Mouse (Mus musculus): Measurements from ENCODE around the gene Tbx18. TPM values are rescaled to one million over a fixed set of nuclear protein-coding genes. Genes with fewer than 3 reads are reported as not detected.
A peak's percentile ranks its signal among the peaks of the same experiment; 100 is the strongest.

The Tbx18 gene
- polyA plus RNA-seq (2015; fragmentation: Nextera tagmentation; extraction: Ambion mirVana): 1.9 and 3.4 TPM in 2 replicates

DNA sequence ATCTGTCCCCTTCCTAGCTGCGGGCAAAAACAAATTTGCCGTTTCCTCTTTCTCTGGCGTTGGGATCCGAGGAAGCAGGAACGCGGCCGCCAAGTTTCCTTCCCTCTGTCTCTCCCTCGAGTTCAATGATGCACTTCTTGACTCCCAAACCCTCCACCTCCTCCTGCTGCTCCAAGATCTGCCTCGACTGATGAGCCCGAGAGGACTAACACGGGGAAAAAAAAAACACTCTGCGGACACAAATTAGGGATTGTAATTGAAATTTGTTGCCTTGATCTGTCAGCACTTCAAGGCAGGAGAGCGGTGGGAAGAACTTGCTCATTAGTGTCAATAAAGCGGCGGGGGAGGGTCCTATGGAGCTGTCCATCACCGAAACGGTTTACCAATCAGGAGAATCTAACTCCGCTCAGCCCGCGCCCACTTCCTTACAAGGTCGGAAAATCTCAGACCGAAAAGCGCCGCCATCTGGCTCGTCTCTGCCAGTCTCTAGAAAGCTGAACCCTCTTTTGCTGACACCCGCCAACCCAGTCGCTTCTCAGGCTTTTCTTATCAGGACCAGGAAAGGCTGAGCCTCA is at the start of gene Tbx18:
Gene Tbx18 (minus strand): TSS at position 300 of the 575 bp plus-strand sequence.
- peak; percentile 65 for ATAC-seq (replicated peaks; ENCODE audit: low FRiP score)
- Histone ChIP-seq H3K9me3 (replicated peaks) (no peaks in the 10 kb centered on the region), H3K27me3 (peaks cover 87% of the 10 kb centered on the region), H3K4me3 (replicated peaks) (peak within 1 kb of the TSS; percentile 52), H3K4me2 (peak within 1 kb of the TSS; percentile 71), H3K9ac (peak within 1 kb of the TSS; percentile 53), H3K4me1 (peaks cover 29% of the 10 kb centered on the region), H3K27ac (peak within 1 kb of the TSS; percentile 52), H3K36me3 (no peaks in the 10 kb centered on the region)
- under 1% methylated on average over 27 of the region's 27 CpGs for WGBS

- H3K27me3 ChIP-seq: no peaks in the 10 kb centered on the region
- H3K27ac ChIP-seq: no peak overlapping the region
- H3K36me3 ChIP-seq: no peaks in the 10 kb centered on the region
- no peaks in the 10 kb centered on the region for H3K9me3 ChIP-seq (replicated peaks)
- H3K4me1 ChIP-seq: no peaks in the 10 kb centered on the region
- H3K4me3 ChIP-seq (replicated peaks): no peak overlapping the region
- H3K9ac ChIP-seq: no peak overlapping the region
- 65% methylated on average over 2 of the region's 2 CpGs for WGBS
- no peak overlapping the region for H3K4me2 ChIP-seq
- no peak for ATAC-seq (replicated peaks; ENCODE audit: low FRiP score)
Observed at GRCm38 (mm10) chr9:87773951-87774350, 42.9 kb upstream of the Tbx18 start.

GRCm38 (mm10) chr9:87755621-87756020 is 24.6 kb upstream of the Tbx18 start:
- Histone ChIP-seq H3K4me3 (replicated peaks) (no peak overlapping the region), H3K9ac (no peak overlapping the region), H3K27me3 (no peaks in the 10 kb centered on the region), H3K27ac (no peak overlapping the region), H3K4me2 (no peak overlapping the region), H3K9me3 (replicated peaks) (no peaks in the 10 kb centered on the region), H3K36me3 (no peaks in the 10 kb centered on the region), H3K4me1 (no peaks in the 10 kb centered on the region)
- no peak for ATAC-seq (replicated peaks; ENCODE audit: low FRiP score)
- WGBS: 61% methylated on average over 4 of the region's 4 CpGs

DNA sequence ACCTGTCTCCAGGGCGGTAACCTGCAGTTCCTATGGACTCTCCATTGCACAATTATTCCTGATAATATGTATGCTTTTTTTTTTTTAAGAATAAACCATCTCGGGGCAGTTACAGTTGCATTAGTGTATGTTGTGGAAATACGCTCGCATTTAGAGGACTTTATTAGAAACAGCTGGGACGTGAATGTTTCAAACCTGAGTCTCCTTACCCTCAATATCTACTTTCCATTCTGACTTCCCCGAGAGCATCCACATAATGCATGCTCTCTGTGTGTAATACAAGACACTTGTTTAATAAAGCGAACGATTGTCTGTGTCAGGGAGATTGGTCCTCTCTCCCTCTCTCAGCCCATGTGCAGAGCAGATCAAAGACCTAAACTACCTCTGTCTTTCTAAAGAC is 10.5 kb upstream of the Tbx18 start:
- no peak for ATAC-seq (replicated peaks; ENCODE audit: low FRiP score)
- H3K9ac ChIP-seq: no peak overlapping the region
- WGBS: 84% methylated on average over 8 of the region's 8 CpGs
- no peak overlapping the region for H3K4me2 ChIP-seq
- H3K27ac ChIP-seq: no peak overlapping the region
- H3K4me1 ChIP-seq: peaks cover 18% of the 10 kb centered on the region
- no peak overlapping the region for H3K4me3 ChIP-seq (replicated peaks)
- H3K27me3 ChIP-seq: peaks cover 75% of the 10 kb centered on the region
- H3K9me3 ChIP-seq (replicated peaks): no peaks in the 10 kb centered on the region
- H3K36me3 ChIP-seq: no peaks in the 10 kb centered on the region

DNA sequence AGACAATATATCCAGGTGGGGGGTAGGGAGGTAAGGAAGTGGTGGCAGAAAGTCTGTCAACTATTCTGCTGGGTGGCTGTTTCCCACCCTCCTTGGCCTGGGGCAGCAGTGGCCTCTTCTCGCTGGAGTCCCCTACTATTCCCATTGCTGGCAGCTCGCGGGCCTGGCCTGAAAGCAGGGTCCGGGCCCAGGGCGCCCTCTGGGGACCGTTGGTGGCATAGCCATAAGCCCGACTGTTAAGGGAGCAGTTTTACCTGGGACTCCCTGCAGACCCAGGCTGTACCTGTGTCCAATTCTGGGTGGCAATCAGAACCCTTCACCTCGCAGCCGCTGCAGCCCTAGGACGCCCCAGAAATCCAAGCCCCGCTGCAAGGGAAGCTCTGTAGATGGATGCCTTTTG is 9.6 kb upstream of the Tbx18 start:
- H3K36me3 ChIP-seq: no peaks in the 10 kb centered on the region
- peaks cover 85% of the 10 kb centered on the region for H3K27me3 ChIP-seq
- 2% methylated on average over 11 of the region's 11 CpGs for WGBS
- no peak overlapping the region for H3K27ac ChIP-seq
- peak; percentile 87 for ATAC-seq (replicated peaks; ENCODE audit: low FRiP score)
- peak overlapping the region; percentile 59 for H3K4me2 ChIP-seq
- peak overlapping the region; percentile 35 for H3K4me3 ChIP-seq (replicated peaks)
- no peaks in the 10 kb centered on the region for H3K9me3 ChIP-seq (replicated peaks)
- peaks cover 18% of the 10 kb centered on the region for H3K4me1 ChIP-seq
- no peak overlapping the region for H3K9ac ChIP-seq

DNA sequence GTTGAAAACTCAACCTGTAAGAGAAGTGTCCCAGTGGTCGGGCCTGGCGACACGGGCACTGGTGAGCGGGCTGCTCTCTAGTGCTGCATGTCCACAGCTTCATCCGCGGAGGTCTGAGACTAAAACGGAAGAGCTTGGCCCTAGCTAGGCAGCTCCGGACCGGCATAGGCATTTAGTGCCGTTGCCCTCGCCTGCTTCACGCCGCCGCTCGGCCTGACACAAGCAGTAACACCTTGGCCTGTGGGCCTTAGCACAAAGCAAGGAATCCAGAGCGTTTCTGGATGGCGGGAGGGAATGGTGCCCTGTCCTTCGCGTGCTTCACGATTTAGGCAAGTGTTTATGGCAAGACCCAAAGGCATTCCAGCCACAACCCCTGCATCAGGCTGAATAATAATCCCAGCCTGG is 9.2 kb upstream of the Tbx18 start:
- peak; percentile 35; the same call in 1 of the 2 replicates for ATAC-seq (replicated peaks; ENCODE audit: low FRiP score)
- Histone ChIP-seq H3K4me2 (peak overlapping the region; percentile 59), H3K27me3 (peaks cover 89% of the 10 kb centered on the region), H3K9me3 (replicated peaks) (no peaks in the 10 kb centered on the region), H3K27ac (no peak overlapping the region), H3K4me1 (peaks cover 18% of the 10 kb centered on the region), H3K36me3 (no peaks in the 10 kb centered on the region), H3K4me3 (replicated peaks) (peak overlapping the region; percentile 35), H3K9ac (no peak overlapping the region)
- WGBS: 5% methylated on average over 20 of the region's 20 CpGs

DNA sequence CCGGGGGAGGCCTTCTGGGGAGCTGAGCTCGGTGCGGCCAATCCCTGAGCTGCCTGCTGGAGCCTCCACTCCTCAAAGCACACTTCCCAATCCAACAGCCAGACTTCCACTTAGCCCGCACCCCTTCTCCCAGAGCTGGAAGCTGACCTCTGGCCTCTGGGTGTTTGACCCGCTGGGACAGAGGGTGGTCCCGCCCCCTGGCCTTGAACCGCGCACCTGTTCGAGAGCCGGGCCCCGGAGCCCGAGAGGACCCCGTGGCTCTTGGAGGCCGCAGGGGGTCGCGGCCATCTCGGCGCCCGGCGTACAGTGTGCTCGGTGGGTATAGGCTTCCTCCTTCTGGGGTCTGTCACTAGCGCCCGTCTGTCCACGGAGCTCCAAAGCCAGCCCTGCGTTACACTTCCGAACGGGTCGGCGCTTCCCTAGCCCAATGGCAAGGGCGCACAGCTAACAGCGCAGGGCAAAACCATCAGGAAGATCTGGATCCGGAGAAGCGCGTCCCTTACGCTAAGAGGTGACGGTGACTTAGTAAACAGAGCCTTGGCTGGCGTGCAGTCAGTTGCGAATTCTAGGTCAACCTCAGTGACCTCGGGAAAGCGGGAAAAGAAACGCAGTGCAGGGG is 8.6 kb upstream of the Tbx18 start:
- Histone ChIP-seq H3K27ac (no peak overlapping the region), H3K4me2 (peak overlapping the region; percentile 59), H3K4me1 (peaks cover 18% of the 10 kb centered on the region), H3K4me3 (replicated peaks) (peak overlapping the region; percentile 35), H3K9ac (no peak overlapping the region), H3K9me3 (replicated peaks) (no peaks in the 10 kb centered on the region), H3K27me3 (peaks cover 92% of the 10 kb centered on the region), H3K36me3 (no peaks in the 10 kb centered on the region)
- peak; percentile 70 for ATAC-seq (replicated peaks; ENCODE audit: low FRiP score)
- WGBS: under 1% methylated on average over 41 of the region's 41 CpGs

- peaks cover 18% of the 10 kb centered on the region for H3K4me1 ChIP-seq
- peak overlapping the region; percentile 59 for H3K4me2 ChIP-seq
- peak; percentile 7; the same call in 1 of the 2 replicates for ATAC-seq (replicated peaks; ENCODE audit: low FRiP score)
- H3K27me3 ChIP-seq: peaks cover 99% of the 10 kb centered on the region
- no peaks in the 10 kb centered on the region for H3K36me3 ChIP-seq
- peak overlapping the region; percentile 35 for H3K4me3 ChIP-seq (replicated peaks)
- under 1% methylated on average over 39 of the region's 39 CpGs for WGBS
- no peak overlapping the region for H3K27ac ChIP-seq
- H3K9ac ChIP-seq: no peak overlapping the region
- no peaks in the 10 kb centered on the region for H3K9me3 ChIP-seq (replicated peaks)
Observed at GRCm38 (mm10) chr9:87738766-87739542, 7.9 kb upstream of the Tbx18 start.

DNA sequence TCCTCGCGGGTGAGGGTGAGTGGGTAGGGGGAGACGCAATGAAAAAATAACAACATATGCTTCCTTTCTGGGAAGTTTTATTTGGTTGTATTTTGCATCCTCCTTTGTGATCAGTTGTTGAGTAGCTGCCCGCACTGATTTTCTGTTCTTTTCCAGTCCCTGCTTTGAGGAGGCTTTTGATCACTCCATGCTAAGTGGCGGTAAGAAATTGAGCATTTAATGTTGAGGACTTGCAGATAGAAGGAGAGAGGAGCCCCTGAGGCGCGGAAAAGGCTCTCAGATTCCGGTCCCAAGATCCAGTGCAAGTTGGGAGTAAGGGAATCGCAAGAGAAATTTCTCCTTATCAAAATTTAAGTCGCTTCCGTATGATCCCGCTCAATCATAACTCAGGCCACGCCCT is 7.1 kb upstream of the Tbx18 start:
- Histone ChIP-seq H3K27ac (no peak overlapping the region), H3K9ac (no peak overlapping the region), H3K4me2 (no peak overlapping the region), H3K4me1 (peaks cover 20% of the 10 kb centered on the region), H3K36me3 (no peaks in the 10 kb centered on the region), H3K4me3 (replicated peaks) (no peak overlapping the region), H3K9me3 (replicated peaks) (no peaks in the 10 kb centered on the region), H3K27me3 (peaks cover 98% of the 10 kb centered on the region)
- no peak for ATAC-seq (replicated peaks; ENCODE audit: low FRiP score)
- 1% methylated on average over 13 of the region's 13 CpGs for WGBS

DNA sequence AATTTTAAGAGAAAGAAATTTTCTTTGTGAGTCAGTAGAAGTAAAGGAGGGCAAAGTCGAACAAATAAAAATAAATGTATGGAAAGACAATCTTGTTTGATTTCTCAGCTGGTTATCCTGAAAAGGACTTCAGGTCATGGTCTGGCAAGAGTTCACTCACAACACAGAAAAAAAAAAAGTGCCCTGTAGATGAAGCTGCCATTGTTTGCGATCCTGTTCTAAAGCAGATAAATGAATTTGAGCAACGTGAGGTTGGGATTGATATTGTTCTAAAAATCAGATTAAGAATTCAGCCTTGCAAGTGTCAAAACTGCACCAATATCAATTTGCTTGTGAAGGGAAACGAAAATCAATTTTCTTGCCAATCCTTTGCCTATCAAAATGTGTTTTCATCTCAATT is 6.2 kb upstream of the Tbx18 start:
- ATAC-seq (replicated peaks; ENCODE audit: low FRiP score): no peak
- Histone ChIP-seq H3K27ac (no peak overlapping the region), H3K9me3 (replicated peaks) (no peaks in the 10 kb centered on the region), H3K4me2 (no peak overlapping the region), H3K4me3 (replicated peaks) (no peak overlapping the region), H3K27me3 (peaks cover 98% of the 10 kb centered on the region), H3K4me1 (peaks cover 23% of the 10 kb centered on the region), H3K36me3 (no peaks in the 10 kb centered on the region), H3K9ac (no peak overlapping the region)
- 10% methylated on average over 4 of the region's 4 CpGs for WGBS

- 10% methylated on average over 9 of the region's 9 CpGs for WGBS
- Histone ChIP-seq H3K27ac (no peak overlapping the region), H3K4me3 (replicated peaks) (no peak overlapping the region), H3K9ac (no peak overlapping the region), H3K4me2 (no peak overlapping the region), H3K9me3 (replicated peaks) (no peaks in the 10 kb centered on the region), H3K4me1 (peaks cover 31% of the 10 kb centered on the region), H3K36me3 (no peaks in the 10 kb centered on the region), H3K27me3 (peaks cover 95% of the 10 kb centered on the region)
- ATAC-seq (replicated peaks; ENCODE audit: low FRiP score): no peak
Observed at GRCm38 (mm10) chr9:87735046-87735445, 4.0 kb upstream of the Tbx18 start.

GRCm38 (mm10) chr9:87734631-87735030 is 3.6 kb upstream of the Tbx18 start:
- Histone ChIP-seq H3K27me3 (peaks cover 95% of the 10 kb centered on the region), H3K4me3 (replicated peaks) (no peak overlapping the region), H3K4me1 (peaks cover 31% of the 10 kb centered on the region), H3K9ac (no peak overlapping the region), H3K27ac (no peak overlapping the region), H3K9me3 (replicated peaks) (no peaks in the 10 kb centered on the region), H3K36me3 (no peaks in the 10 kb centered on the region), H3K4me2 (no peak overlapping the region)
- no peak for ATAC-seq (replicated peaks; ENCODE audit: low FRiP score)
- 10% methylated on average over 9 of the region's 9 CpGs for WGBS

Measured in kidney, embryonic 15.5 days (tissue).